Mouse (Mus musculus): ENCODE results near the gene Fam25c. TPM values are rescaled to one million over a fixed set of nuclear protein-coding genes. Genes with fewer than 3 reads are reported as not detected.
"Not testable (repeated sequence)": the region's sequence is repeated elsewhere in the genome, so short reads cannot be mapped to it uniquely, and the experiment has no call there.

Gene Fam25c
- polyA plus RNA-seq, 1 experiment = not detected

GRCm38 (mm10) chr14:34373581-34373980 is 18.3 kb upstream of the Fam25c start:
- no peak for DNase-seq
- Histone ChIP-seq H3K27ac (ENCODE audit: insufficient read depth, low read length) (no peak overlapping the region), H3K4me1 (ENCODE audit: control insufficient read depth, insufficient read depth, low read length) (no peaks in the 10 kb centered on the region), H3K27me3 (ENCODE audit: control insufficient read depth, insufficient read depth, low read length) (no peaks in the 10 kb centered on the region), H3K4me3 (replicated peaks; ENCODE audit: insufficient read depth, low read depth, low read length) (no peak overlapping the region)
- WGBS = 89% methylated on average over 6 of the region's 6 CpGs
- TF ChIP-seq CTCF (IDR thresholded peaks at IDR 0.05; ENCODE audit: borderline replicate concordance, insufficient read depth, low read depth, low read length) (no peak), POLR2A (IDR thresholded peaks at IDR 0.05; ENCODE audit: borderline replicate concordance, insufficient read depth, low read length) (no peak)

- H3K4me1 ChIP-seq (ENCODE audit: control insufficient read depth, insufficient read depth, low read length) = no peaks in the 10 kb centered on the region
- H3K27me3 ChIP-seq (ENCODE audit: control insufficient read depth, insufficient read depth, low read length) = no peaks in the 10 kb centered on the region
- DNase-seq = peak; percentile 21 to 39
- H3K27ac ChIP-seq (ENCODE audit: insufficient read depth, low read length) = no peak overlapping the region
- H3K4me3 ChIP-seq (replicated peaks; ENCODE audit: insufficient read depth, low read depth, low read length) = no peak overlapping the region
- 83% methylated on average over 6 of the region's 6 CpGs for WGBS
- TF ChIP-seq CTCF (IDR thresholded peaks at IDR 0.05; ENCODE audit: borderline replicate concordance, insufficient read depth, low read depth, low read length) = peak; percentile 36; the same call in 1 of the 2 replicates
- no peak for TF ChIP-seq POLR2A (IDR thresholded peaks at IDR 0.05; ENCODE audit: borderline replicate concordance, insufficient read depth, low read length)
Measured at GRCm38 (mm10) chr14:34372646-34373045, 17.4 kb upstream of the Fam25c start.

DNA sequence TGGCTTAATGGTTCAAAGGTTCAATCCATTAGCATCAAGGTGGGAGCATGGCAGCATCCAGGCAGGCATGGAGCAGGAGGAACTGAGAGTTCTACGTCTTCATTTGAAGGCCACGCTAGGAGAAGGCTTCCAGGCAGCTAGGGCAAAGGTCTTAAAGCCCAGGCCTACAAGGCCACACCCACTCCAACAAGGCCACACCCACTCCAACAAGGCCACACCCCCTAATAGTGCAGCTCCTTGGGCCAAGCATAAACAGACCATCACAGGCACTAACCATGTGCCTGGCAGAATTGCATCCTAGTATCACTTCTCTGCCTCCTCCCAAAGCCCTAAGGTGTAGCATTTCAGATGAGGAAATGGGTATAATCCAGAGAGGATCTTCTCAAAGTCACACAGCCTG is 16.5 kb upstream of the Fam25c start:
- no peak for DNase-seq
- 91% methylated on average over 2 of the region's 2 CpGs for WGBS
- H3K4me3 ChIP-seq (replicated peaks; ENCODE audit: insufficient read depth, low read depth, low read length) = no peak overlapping the region
- H3K4me1 ChIP-seq (ENCODE audit: control insufficient read depth, insufficient read depth, low read length) = no peaks in the 10 kb centered on the region
- no peak for TF ChIP-seq CTCF (IDR thresholded peaks at IDR 0.05; ENCODE audit: borderline replicate concordance, insufficient read depth, low read depth, low read length)
- no peak for TF ChIP-seq POLR2A (IDR thresholded peaks at IDR 0.05; ENCODE audit: borderline replicate concordance, insufficient read depth, low read length)
- no peak overlapping the region for H3K27ac ChIP-seq (ENCODE audit: insufficient read depth, low read length)
- H3K27me3 ChIP-seq (ENCODE audit: control insufficient read depth, insufficient read depth, low read length) = no peaks in the 10 kb centered on the region

DNA sequence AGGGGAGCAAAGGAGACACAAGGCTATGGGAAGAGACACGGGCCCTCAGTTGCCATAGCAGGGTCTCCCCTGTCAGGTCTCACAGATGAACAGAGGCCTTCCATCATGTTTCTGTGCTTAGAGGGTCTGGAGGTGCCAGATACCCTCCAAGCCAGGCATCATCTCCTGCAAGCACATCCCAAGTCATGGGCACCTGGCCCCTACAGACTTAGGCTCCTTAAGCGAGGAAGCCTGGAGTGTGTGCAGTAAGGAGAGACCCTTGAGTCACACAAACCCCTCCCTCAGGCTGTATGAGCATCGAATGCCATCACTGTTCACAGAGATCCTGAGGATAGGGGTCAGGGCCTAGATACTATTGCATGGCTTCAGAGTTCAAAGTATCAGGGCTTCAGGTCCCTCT is 15.7 kb upstream of the Fam25c start:
- Histone ChIP-seq H3K4me1 (ENCODE audit: control insufficient read depth, insufficient read depth, low read length) (no peaks in the 10 kb centered on the region), H3K4me3 (replicated peaks; ENCODE audit: insufficient read depth, low read depth, low read length) (no peak overlapping the region), H3K27me3 (ENCODE audit: control insufficient read depth, insufficient read depth, low read length) (no peaks in the 10 kb centered on the region), H3K27ac (ENCODE audit: insufficient read depth, low read length) (no peak overlapping the region)
- WGBS = 95% methylated on average over 3 of the region's 3 CpGs
- no peak for DNase-seq
- TF ChIP-seq CTCF (IDR thresholded peaks at IDR 0.05; ENCODE audit: borderline replicate concordance, insufficient read depth, low read depth, low read length) = no peak
- TF ChIP-seq POLR2A (IDR thresholded peaks at IDR 0.05; ENCODE audit: borderline replicate concordance, insufficient read depth, low read length) = no peak

- TF ChIP-seq POLR2A (IDR thresholded peaks at IDR 0.05; ENCODE audit: borderline replicate concordance, insufficient read depth, low read length) = no peak
- Histone ChIP-seq H3K4me3 (replicated peaks; ENCODE audit: insufficient read depth, low read depth, low read length) (no peak overlapping the region), H3K27me3 (ENCODE audit: control insufficient read depth, insufficient read depth, low read length) (no peaks in the 10 kb centered on the region), H3K27ac (ENCODE audit: insufficient read depth, low read length) (no peak overlapping the region), H3K4me1 (ENCODE audit: control insufficient read depth, insufficient read depth, low read length) (no peaks in the 10 kb centered on the region)
- DNase-seq = no peak
- WGBS = 24% methylated on average over 3 of the region's 3 CpGs
Measured at GRCm38 (mm10) chr14:34370203-34370602, 15.0 kb upstream of the Fam25c start.

- H3K27ac ChIP-seq (ENCODE audit: insufficient read depth, low read length) = no peak overlapping the region
- no peak overlapping the region for H3K4me3 ChIP-seq (replicated peaks; ENCODE audit: insufficient read depth, low read depth, low read length)
- peaks cover 2% of the 10 kb centered on the region; the same call in 1 of the 2 replicates for H3K4me1 ChIP-seq (ENCODE audit: control insufficient read depth, insufficient read depth, low read length)
- no peaks in the 10 kb centered on the region for H3K27me3 ChIP-seq (ENCODE audit: control insufficient read depth, insufficient read depth, low read length)
- WGBS = 100% methylated on average over 2 of the region's 2 CpGs
- TF ChIP-seq CTCF (IDR thresholded peaks at IDR 0.05; ENCODE audit: borderline replicate concordance, insufficient read depth, low read depth, low read length) (no peak), POLR2A (IDR thresholded peaks at IDR 0.05; ENCODE audit: borderline replicate concordance, insufficient read depth, low read length) (no peak)
- DNase-seq = no peak
Measured at GRCm38 (mm10) chr14:34365147-34365507, 9.9 kb upstream of the Fam25c start.

DNA sequence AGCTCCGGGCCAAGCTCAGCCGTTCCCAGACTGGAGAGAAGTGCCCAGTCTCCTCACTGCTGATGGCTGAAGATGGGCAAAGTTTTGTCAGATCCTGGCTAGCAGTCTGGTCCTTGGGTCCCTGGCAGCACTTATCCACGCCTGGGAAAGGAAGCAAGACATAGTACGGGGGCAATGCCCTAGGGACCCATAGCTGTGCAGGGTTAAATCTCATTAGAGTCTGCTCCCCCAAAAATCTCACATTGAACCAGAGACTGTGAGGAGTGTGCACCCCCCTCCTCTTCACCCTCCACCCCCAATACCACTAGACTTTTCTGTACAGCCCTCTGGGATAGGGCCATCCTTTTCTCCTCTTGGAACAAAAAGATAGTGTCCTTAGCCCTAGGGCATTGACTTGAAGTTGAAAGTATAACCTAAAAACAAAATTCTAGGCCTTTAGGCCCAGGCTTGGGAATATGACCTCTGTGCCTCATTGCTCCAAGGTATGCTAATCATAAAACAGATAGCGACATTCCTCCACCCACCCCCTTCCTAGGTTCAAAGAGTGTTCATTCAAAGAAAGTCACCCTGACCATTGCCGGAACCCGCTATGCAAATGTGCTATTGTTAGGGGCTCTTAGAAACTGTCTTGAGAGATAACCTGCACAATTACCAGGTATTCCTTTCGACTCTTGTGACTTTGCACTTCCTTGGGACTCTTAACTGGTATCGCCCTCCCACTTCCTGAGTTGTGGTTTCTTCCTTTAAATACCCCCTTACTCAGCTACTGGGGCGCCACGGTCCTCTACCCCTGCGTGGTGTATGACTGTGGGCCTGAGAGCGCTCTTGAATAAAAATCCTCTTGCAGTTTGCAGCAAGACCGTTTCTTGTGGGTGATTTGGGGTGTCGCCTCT is 9.3 kb upstream of the Fam25c start:
- H3K4me1 ChIP-seq (ENCODE audit: control insufficient read depth, insufficient read depth, low read length); H3K27me3 ChIP-seq (ENCODE audit: control insufficient read depth, insufficient read depth, low read length); DNase-seq; H3K27ac ChIP-seq (ENCODE audit: insufficient read depth, low read length): not testable (repeated sequence)
- WGBS = 76% methylated on average over 15 of the region's 15 CpGs
- peak overlapping the region; percentile 71 for H3K4me3 ChIP-seq (replicated peaks; ENCODE audit: insufficient read depth, low read depth, low read length)

DNA sequence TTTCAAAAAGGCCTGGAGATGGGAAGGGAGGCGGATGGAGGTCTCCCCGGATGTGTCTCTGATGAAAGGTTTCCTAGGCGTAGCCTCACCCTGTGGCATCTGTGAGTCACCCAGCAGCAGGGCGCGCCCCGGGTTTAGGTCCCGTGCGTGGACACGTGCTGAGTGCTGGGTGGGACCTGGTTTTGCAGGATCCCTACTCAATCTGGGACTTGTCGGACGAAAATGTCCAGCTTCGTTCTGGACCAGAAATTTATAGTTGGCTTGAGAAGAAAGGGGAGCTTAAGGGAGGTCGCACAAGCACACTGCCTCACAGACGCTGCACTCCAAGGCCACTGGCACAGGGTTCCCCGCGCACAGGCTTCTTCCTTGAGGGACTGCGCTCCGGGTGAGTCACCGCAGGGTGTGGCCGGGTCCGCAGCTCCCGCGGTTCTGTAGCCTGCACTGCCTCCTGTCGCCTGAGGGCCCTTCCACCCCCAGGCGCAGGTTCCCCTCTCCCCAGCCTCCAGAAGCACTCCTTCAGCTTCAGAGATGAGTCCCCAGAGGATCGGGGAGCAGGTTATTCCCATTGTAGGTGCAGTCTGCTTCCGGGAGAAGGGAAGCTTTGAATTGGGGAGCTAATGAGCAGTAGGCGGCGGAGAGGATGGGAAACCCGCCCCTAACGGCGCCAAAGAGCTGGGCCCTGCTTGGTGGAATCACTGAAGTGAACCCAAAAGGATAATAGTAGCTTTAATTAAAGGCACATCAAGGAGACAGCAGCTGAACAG is 8.4 kb upstream of the Fam25c start:
- Histone ChIP-seq H3K4me1 (ENCODE audit: control insufficient read depth, insufficient read depth, low read length) (peaks cover 2% of the 10 kb centered on the region; the same call in 1 of the 2 replicates), H3K27ac (ENCODE audit: insufficient read depth, low read length) (peak overlapping the region; percentile 85), H3K27me3 (ENCODE audit: control insufficient read depth, insufficient read depth, low read length) (no peaks in the 10 kb centered on the region), H3K4me3 (replicated peaks; ENCODE audit: insufficient read depth, low read depth, low read length) (peak overlapping the region; percentile 71)
- DNase-seq = peak; percentile 70 to 73
- WGBS = 2% methylated on average over 32 of the region's 32 CpGs
- TF ChIP-seq CTCF (IDR thresholded peaks at IDR 0.05; ENCODE audit: borderline replicate concordance, insufficient read depth, low read depth, low read length) (no peak), POLR2A (IDR thresholded peaks at IDR 0.05; ENCODE audit: borderline replicate concordance, insufficient read depth, low read length) (no peak; the same call in 1 of the 2 replicates)

All from cerebellum, adult 2 months (tissue).